Mouse (Mus musculus): Measurements from ENCODE around the gene Itgax.
A peak's percentile ranks its signal among the peaks of the same experiment; 100 is the strongest.

Gene Itgax

GRCm38 (mm10) chr7:128128741-128129720, at the start of gene Itgax:
Itgax (plus strand) TSS chr7:128129547.
- no peak for DNase-seq (ENCODE audit: low read depth, low spot score)

GRCm38 (mm10) chr7:128080012-128080411, 49.3 kb upstream of the Itgax start:
- DNase-seq (ENCODE audit: low read depth, low spot score): no peak

- no peak for DNase-seq (ENCODE audit: low read depth, low spot score)
Measured at GRCm38 (mm10) chr7:128089141-128089540, 40.2 kb upstream of the Itgax start.

GRCm38 (mm10) chr7:128098135-128098534, 31.2 kb upstream of the Itgax start:
- DNase-seq (ENCODE audit: low read depth, low spot score): no peak

GRCm38 (mm10) chr7:128100742-128101357, 28.5 kb upstream of the Itgax start:
- no peak for DNase-seq (ENCODE audit: low read depth, low spot score)

- DNase-seq (ENCODE audit: low read depth, low spot score): peak; percentile 12
Measured at GRCm38 (mm10) chr7:128105246-128105645, 24.1 kb upstream of the Itgax start.

GRCm38 (mm10) chr7:128107462-128107861, 21.9 kb upstream of the Itgax start:
- DNase-seq (ENCODE audit: low read depth, low spot score): no peak

GRCm38 (mm10) chr7:128110314-128110713, 19.0 kb upstream of the Itgax start:
- no peak for DNase-seq (ENCODE audit: low read depth, low spot score)

GRCm38 (mm10) chr7:128112131-128112530, 17.2 kb upstream of the Itgax start:
- no peak for DNase-seq (ENCODE audit: low read depth, low spot score)

GRCm38 (mm10) chr7:128114371-128115105, 14.8 kb upstream of the Itgax start:
- no peak for DNase-seq (ENCODE audit: low read depth, low spot score)

GRCm38 (mm10) chr7:128115211-128115958, 14.0 kb upstream of the Itgax start:
- DNase-seq (ENCODE audit: low read depth, low spot score): no peak

GRCm38 (mm10) chr7:128116396-128116795, 13.0 kb upstream of the Itgax start:
- DNase-seq (ENCODE audit: low read depth, low spot score): no peak

- no peak for DNase-seq (ENCODE audit: low read depth, low spot score)
Measured at GRCm38 (mm10) chr7:128119726-128120490, 9.4 kb upstream of the Itgax start.

- no peak for DNase-seq (ENCODE audit: low read depth, low spot score)
Measured at GRCm38 (mm10) chr7:128132148-128132547, 2.8 kb downstream of the Itgax start.

- DNase-seq (ENCODE audit: low read depth, low spot score): no peak
Measured at GRCm38 (mm10) chr7:128133596-128133995, 4.2 kb downstream of the Itgax start.

GRCm38 (mm10) chr7:128136927-128137326, 7.6 kb downstream of the Itgax start:
- DNase-seq (ENCODE audit: low read depth, low spot score): no peak

- DNase-seq (ENCODE audit: low read depth, low spot score): no peak
Measured at GRCm38 (mm10) chr7:128139611-128140010, 10.3 kb downstream of the Itgax start.

GRCm38 (mm10) chr7:128150970-128151369, 21.6 kb downstream of the Itgax start:
- no peak for DNase-seq (ENCODE audit: low read depth, low spot score)

GRCm38 (mm10) chr7:128154076-128154475, 24.7 kb downstream of the Itgax start, which contains the start of gene Itgad:
Itgad (plus strand) TSS chr7:128154376.
- no peak for DNase-seq (ENCODE audit: low read depth, low spot score)

- no peak for DNase-seq (ENCODE audit: low read depth, low spot score)
Measured at GRCm38 (mm10) chr7:128154924-128155323, 25.6 kb downstream of the Itgax start.
